Mouse (Mus musculus) heart, embryonic 10.5 days (tissue): Measurements from ENCODE around the gene Lmo7. TPM values are rescaled to one million over a fixed set of nuclear protein-coding genes. Genes with fewer than 3 reads are reported as not detected.

Experiments used
- DNase-seq: peaks from one replicate; pipeline ENCODE4 v3.0.0-alpha.2; 2017; ENCODE audit warnings: low spot score
- H3K27ac ChIP-seq: fragments of 300-500 bp; sonication (generic); 2 replicates; pipeline ENCODE4 v1.5.1; 2016; ENCODE audit warnings: mild to moderate bottlenecking
- H3K27me3 ChIP-seq: fragments of 300-500 bp; sonication (generic); 2 replicates; pipeline ENCODE4 v1.6.1; 2016; ENCODE audit warnings: mild to moderate bottlenecking; ENCODE audit not compliant: poor library complexity, insufficient read depth, severe bottlenecking
- H3K36me3 ChIP-seq: fragments of 300-500 bp; sonication (generic); 2 replicates; pipeline ENCODE4 v1.6.1; 2016; ENCODE audit warnings: mild to moderate bottlenecking, moderate library complexity
- H3K4me1 ChIP-seq: fragments of 300-500 bp; sonication (generic); 2 replicates; pipeline ENCODE4 v1.6.1; 2016; ENCODE audit warnings: mild to moderate bottlenecking
- H3K4me3 ChIP-seq: fragments of 300-500 bp; sonication (generic); 2 replicates; pipeline ENCODE4 v1.5.1; 2016; ENCODE audit warnings: mild to moderate bottlenecking, moderate library complexity
- H3K9me3 ChIP-seq: fragments of 300-500 bp; sonication (generic); 2 replicates; pipeline ENCODE4 v1.6.1; 2016; ENCODE audit warnings: mild to moderate bottlenecking, moderate library complexity
- WGBS: fragments of 180-500 bp; shearing (Covaris S2); methylation state at CpG from one replicate; pipeline ENCODE4 v1.1.7; 2016; 5-methylcytosine and 5-hydroxymethylcytosine counted together
- polyA plus RNA-seq: library from polyadenylated mRNA; unstranded; fragments of >200 nt; fragmentation: Nextera tagmentation; extraction: Ambion mirVana; gene quantifications from 2 replicates; pipeline ENCODE4 v1.2.1, GENCODE M21; 2016

The Lmo7 gene
- polyA plus RNA-seq, 1 experiment from 2014 or later, result 79.4 TPM

GRCm38 (mm10) chr14:101872846-101873245 lies 143.1 kb downstream of the Lmo7 start:
- peaks cover 39% of the 10 kb centered on the region for H3K4me1 ChIP-seq
- WGBS, result 27% methylated on average over 3 of the region's 3 CpGs
- H3K36me3 ChIP-seq, result no peaks in the 10 kb centered on the region
- no peaks in the 10 kb centered on the region for H3K27me3 ChIP-seq
- no peaks in the 10 kb centered on the region for H3K9me3 ChIP-seq
- DNase-seq, result no peak
- H3K4me3 ChIP-seq, result no peak overlapping the region
- peak overlapping the region; percentile 78 for H3K27ac ChIP-seq

- Histone ChIP-seq H3K4me3 (no peak overlapping the region), H3K36me3 (no peaks in the 10 kb centered on the region), H3K4me1 (peaks cover 12% of the 10 kb centered on the region; the same call in 1 of the 2 replicates), H3K27me3 (no peaks in the 10 kb centered on the region), H3K9me3 (no peaks in the 10 kb centered on the region), H3K27ac (no peak overlapping the region)
- 74% methylated on average over 8 of the region's 8 CpGs for WGBS
- no peak for DNase-seq
Observed at GRCm38 (mm10) chr14:101878346-101879049, 148.7 kb downstream of the Lmo7 start.

GRCm38 (mm10) chr14:101879050-101879694 lies 149.4 kb downstream of the Lmo7 start:
- H3K9me3 ChIP-seq, result no peaks in the 10 kb centered on the region
- no peaks in the 10 kb centered on the region for H3K36me3 ChIP-seq
- 42% methylated on average over 7 of the region's 7 CpGs for WGBS
- peaks cover 15% of the 10 kb centered on the region; the same call in 1 of the 2 replicates for H3K4me1 ChIP-seq
- H3K4me3 ChIP-seq, result no peak overlapping the region
- no peak overlapping the region for H3K27ac ChIP-seq
- no peak for DNase-seq
- H3K27me3 ChIP-seq, result no peaks in the 10 kb centered on the region

GRCm38 (mm10) chr14:101882966-101883365 lies 153.2 kb downstream of the Lmo7 start:
- peak overlapping the region; percentile 63; the same call in 1 of the 2 replicates for H3K4me3 ChIP-seq
- peaks cover 21% of the 10 kb centered on the region for H3K4me1 ChIP-seq
- peaks cover 15% of the 10 kb centered on the region for H3K36me3 ChIP-seq
- WGBS, result 11% methylated on average over 5 of the region's 5 CpGs
- no peak for DNase-seq
- H3K27me3 ChIP-seq, result no peaks in the 10 kb centered on the region
- H3K27ac ChIP-seq, result peak overlapping the region; percentile 89
- H3K9me3 ChIP-seq, result no peaks in the 10 kb centered on the region

- Histone ChIP-seq H3K27ac (peak overlapping the region; percentile 89), H3K4me1 (peaks cover 21% of the 10 kb centered on the region), H3K4me3 (peak overlapping the region; percentile 63), H3K9me3 (no peaks in the 10 kb centered on the region), H3K27me3 (no peaks in the 10 kb centered on the region), H3K36me3 (peaks cover 15% of the 10 kb centered on the region)
- no peak for DNase-seq
- WGBS, result 35% methylated on average over 6 of the region's 6 CpGs
Observed at GRCm38 (mm10) chr14:101883787-101884186, 154.0 kb downstream of the Lmo7 start.

GRCm38 (mm10) chr14:101886320-101886719 lies 156.6 kb downstream of the Lmo7 start:
- Histone ChIP-seq H3K27ac (peak overlapping the region; percentile 75; the same call in 1 of the 2 replicates), H3K27me3 (no peaks in the 10 kb centered on the region), H3K9me3 (no peaks in the 10 kb centered on the region), H3K4me3 (peak overlapping the region; percentile 63), H3K36me3 (peaks cover 17% of the 10 kb centered on the region), H3K4me1 (peaks cover 21% of the 10 kb centered on the region)
- DNase-seq, result no peak
- WGBS, result 84% methylated on average over 10 of the region's 10 CpGs

- Histone ChIP-seq H3K4me1 (peaks cover 14% of the 10 kb centered on the region), H3K27ac (no peak overlapping the region), H3K4me3 (no peak overlapping the region), H3K9me3 (no peaks in the 10 kb centered on the region), H3K27me3 (no peaks in the 10 kb centered on the region), H3K36me3 (peaks cover 41% of the 10 kb centered on the region)
- 45% methylated on average over 10 of the region's 10 CpGs for WGBS
- DNase-seq, result no peak
Observed at GRCm38 (mm10) chr14:101891903-101892448, 162.2 kb downstream of the Lmo7 start.

- WGBS, result 82% methylated on average over 8 of the region's 8 CpGs
- Histone ChIP-seq H3K4me1 (peaks cover 14% of the 10 kb centered on the region), H3K9me3 (no peaks in the 10 kb centered on the region), H3K27ac (no peak overlapping the region), H3K27me3 (no peaks in the 10 kb centered on the region), H3K36me3 (peaks cover 42% of the 10 kb centered on the region), H3K4me3 (no peak overlapping the region)
- no peak for DNase-seq
Observed at GRCm38 (mm10) chr14:101892496-101892895, 162.7 kb downstream of the Lmo7 start.

GRCm38 (mm10) chr14:101893215-101893614 lies 163.5 kb downstream of the Lmo7 start:
- Histone ChIP-seq H3K36me3 (peaks cover 50% of the 10 kb centered on the region), H3K4me1 (peaks cover 14% of the 10 kb centered on the region), H3K27ac (no peak overlapping the region), H3K4me3 (no peak overlapping the region), H3K9me3 (no peaks in the 10 kb centered on the region), H3K27me3 (no peaks in the 10 kb centered on the region)
- no peak for DNase-seq
- WGBS, result 79% methylated on average over 6 of the region's 6 CpGs

- WGBS, result 82% methylated on average over 6 of the region's 6 CpGs
Observed at GRCm38 (mm10) chr14:101898250-101898649, 168.5 kb downstream of the Lmo7 start.

GRCm38 (mm10) chr14:101901496-101901895 lies 171.7 kb downstream of the Lmo7 start:
- Histone ChIP-seq H3K36me3 (peaks cover 81% of the 10 kb centered on the region), H3K27me3 (no peaks in the 10 kb centered on the region), H3K27ac (no peak overlapping the region), H3K9me3 (no peaks in the 10 kb centered on the region), H3K4me1 (peaks cover 4% of the 10 kb centered on the region; the same call in 1 of the 2 replicates), H3K4me3 (no peak overlapping the region)
- 75% methylated on average over 7 of the region's 7 CpGs for WGBS
- DNase-seq, result no peak

More at GRCm38 (mm10) chr14:101898250-101898649, 168.5 kb downstream of the Lmo7 start:
- no peaks in the 10 kb centered on the region for H3K9me3 ChIP-seq
- H3K4me3 ChIP-seq, result no peak overlapping the region
- no peak for DNase-seq
- H3K36me3 ChIP-seq, result peaks cover 73% of the 10 kb centered on the region
- H3K4me1 ChIP-seq, result peaks cover 8% of the 10 kb centered on the region; the same call in 1 of the 2 replicates
- no peaks in the 10 kb centered on the region for H3K27me3 ChIP-seq
- H3K27ac ChIP-seq, result no peak overlapping the region

GRCm38 (mm10) chr14:101901976-101902375 lies 172.2 kb downstream of the Lmo7 start:
- 72% methylated on average over 7 of the region's 7 CpGs for WGBS
- Histone ChIP-seq H3K27ac (no peak overlapping the region), H3K4me3 (no peak overlapping the region), H3K4me1 (peaks cover 4% of the 10 kb centered on the region; the same call in 1 of the 2 replicates), H3K36me3 (peaks cover 81% of the 10 kb centered on the region), H3K9me3 (no peaks in the 10 kb centered on the region), H3K27me3 (no peaks in the 10 kb centered on the region)
- DNase-seq, result no peak

GRCm38 (mm10) chr14:101903722-101904121 lies 174.0 kb downstream of the Lmo7 start:
- no peak overlapping the region for H3K4me3 ChIP-seq
- H3K27me3 ChIP-seq, result no peaks in the 10 kb centered on the region
- WGBS, result 88% methylated on average over 5 of the region's 5 CpGs
- no peak overlapping the region for H3K27ac ChIP-seq
- H3K4me1 ChIP-seq, result peaks cover 4% of the 10 kb centered on the region; the same call in 1 of the 2 replicates
- no peaks in the 10 kb centered on the region for H3K9me3 ChIP-seq
- peaks cover 73% of the 10 kb centered on the region for H3K36me3 ChIP-seq
- no peak for DNase-seq
